Mouse (Mus musculus): Measurements from ENCODE around the gene Itgal.

- no peak for TF ChIP-seq GATA1 (IDR thresholded peaks at IDR 0.05; ENCODE audit: low read length)
- TF ChIP-seq TAL1 (IDR thresholded peaks at IDR 0.05; ENCODE audit: low read length): no peak
Observed at GRCm38 (mm10) chr7:127296098-127296497, at the start of gene Itgal.

All from erythroblast, embryonic 14.5 days (primary cell).